In genomic region chr6:97060074-97060681, GRCm38 (mm10) we compare ENCODE assay signal across 9 mouse cellular contexts. TPM values are rescaled to one million over a fixed set of nuclear protein-coding genes. Genes with fewer than 3 reads are reported as not detected.
DNase-seq lines count a peak whose midpoint lies in the region; ATAC-seq and TF ChIP-seq lines count a peak whose summit lies in the region.
"Had no signal": no experiment of that assay in that cellular context is flagged by ENCODE, and none has a peak within 500 bp of the region (broad histone marks: within the 10 kb centered on the region; RNA-seq: fewer than 3 reads in every experiment).

TSS of gene Fam19a4 (minus strand) at chr6:97060413.

- peak; percentile 20; the same call in 1 of the 2 replicates for TF ChIP-seq CTCF in hindbrain, postnatal 0 days (IDR thresholded peaks at IDR 0.05; ENCODE audit: low read depth)

- peak; percentile 86 for ATAC-seq in embryonic facial prominence, embryonic 11.5 days (replicated peaks; ENCODE audit: insufficient number of reproducible peaks, low FRiP score, low TSS enrichment, low read depth)
- peak; percentile 92 for ATAC-seq in hindbrain, postnatal 0 days

- peak within 1 kb of the TSS; percentile 32 for H3K9ac ChIP-seq in embryonic facial prominence, embryonic 11.5 days (replicated peaks; ENCODE audit: low read length)
- peak within 1 kb of the TSS; percentile 25; the same call in 1 of the 2 replicates for H3K9ac ChIP-seq in hindbrain, postnatal 0 days (replicated peaks; ENCODE audit: low read length)

- no peaks in the 10 kb centered on the region for H3K9me3 ChIP-seq in embryonic facial prominence, embryonic 11.5 days (replicated peaks; ENCODE audit: control insufficient read depth, low read length)
- no peaks in the 10 kb centered on the region for H3K9me3 ChIP-seq in hindbrain, postnatal 0 days (ENCODE audit: low read length)

- H3K36me3 ChIP-seq in embryonic facial prominence, embryonic 11.5 days (replicated peaks; ENCODE audit: control insufficient read depth, insufficient read depth, low read depth, low read length), result no peaks in the 10 kb centered on the region
- no peaks in the 10 kb centered on the region for H3K36me3 ChIP-seq in hindbrain, postnatal 0 days (ENCODE audit: insufficient read depth, low read length)

- H3K4me2 ChIP-seq in embryonic facial prominence, embryonic 11.5 days (ENCODE audit: low read depth, low read length), result peak within 1 kb of the TSS; percentile 73
- H3K4me2 ChIP-seq in hindbrain, postnatal 0 days (ENCODE audit: low read depth, low read length), result peak within 1 kb of the TSS; percentile 68

- peaks cover 14% of the 10 kb centered on the region for H3K27me3 ChIP-seq in embryonic facial prominence, embryonic 11.5 days (ENCODE audit: control insufficient read depth, insufficient read depth, low read length)
- H3K27me3 ChIP-seq in hindbrain, postnatal 0 days (ENCODE audit: insufficient read depth, low read length), result peaks cover 17% of the 10 kb centered on the region

- no peak within 1 kb of the TSS for H3K27ac ChIP-seq in embryonic facial prominence, embryonic 11.5 days (replicated peaks; ENCODE audit: low read depth, low read length)
- no peak within 1 kb of the TSS for H3K27ac ChIP-seq in hindbrain, postnatal 0 days

- peak within 1 kb of the TSS; percentile 33 for H3K4me3 ChIP-seq in embryonic facial prominence, embryonic 11.5 days (ENCODE audit: low read depth, low read length)
- peak within 1 kb of the TSS; percentile 35 for H3K4me3 ChIP-seq in hindbrain, postnatal 0 days (ENCODE audit: low read length)
- H3K4me3 ChIP-seq: myocyte had no signal

- under 1% methylated on average over 30 of the region's 30 CpGs for WGBS in embryonic facial prominence, embryonic 11.5 days
- WGBS in hindbrain, postnatal 0 days, result under 1% methylated on average over 30 of the region's 30 CpGs

- DNase-seq in right cerebral cortex, postnatal 10 days (ENCODE audit: low spot score in 2 of 2), result peak; percentile 36 to 47
- DNase-seq in right cerebral cortex, adult 18-20 months, result no peak
- DNase-seq in embryonic facial prominence, embryonic 11.5 days (ENCODE audit: low spot score), result peak; percentile 77
- peak; percentile 44 for DNase-seq in hindbrain, postnatal 0 days (ENCODE audit: low spot score)
- DNase-seq in lung, adult 18-20 months, result peak; percentile 5 to 16
- peak; percentile 73 for DNase-seq in retina, embryonic 14.5 days (ENCODE audit: low spot score)
- no peak for DNase-seq in urinary bladder, postnatal 14 days (ENCODE audit: low spot score)
- no peak for DNase-seq in thymus, postnatal 14 days

- no peaks in the 10 kb centered on the region for H3K4me1 ChIP-seq in embryonic facial prominence, embryonic 11.5 days (ENCODE audit: control insufficient read depth, insufficient read depth, low read length)
- H3K4me1 ChIP-seq in hindbrain, postnatal 0 days (ENCODE audit: insufficient read depth, low read length), result no peaks in the 10 kb centered on the region

RNA-seq across cellular contexts. Expression of gene Fam19a4, which starts in this region (rescaled TPM):
- 1.2 and 2.8 TPM in 2 replicates for polyA plus RNA-seq in embryonic facial prominence, embryonic 11.5 days (2014; fragmentation: Nextera tagmentation; extraction: Ambion mirVana)
- 1.8 and 3.1 TPM in 2 replicates for total RNA-seq in hindbrain, postnatal 0 days (2014; rRNA removed)
- polyA plus RNA-seq in hindbrain, postnatal 0 days (2015; fragmentation: Nextera tagmentation; extraction: Ambion mirVana), result 3.0 and 3.1 TPM in 2 replicates
- polyA plus RNA-seq: myocyte had no signal

Comparison
In these comparisons a context has a peak if more than half of its experiments do, and no peak if none do; other contexts are left out.
1. DNase-seq: peak in right cerebral cortex, postnatal 10 days (2 of 2), embryonic facial prominence, embryonic 11.5 days (single experiment), hindbrain, postnatal 0 days (single experiment), lung, adult 18-20 months (2 of 2) and retina, embryonic 14.5 days (single experiment); none in right cerebral cortex, adult 18-20 months (single experiment), urinary bladder, postnatal 14 days (single experiment) and thymus, postnatal 14 days (single experiment).